Mouse (Mus musculus) left cerebral cortex, postnatal 10 days (tissue): Measurements from ENCODE around the gene Ppm1f. TPM values are rescaled to one million over a fixed set of nuclear protein-coding genes. Genes with fewer than 3 reads are reported as not detected.

Experiments used
- total RNA-seq, 2 experiments: library from RNA; stranded (reverse); gene quantifications; 2 replicates each; pipeline ENCODE4 v1.2.3; 2021

The Ppm1f gene
- total RNA-seq, 2 experiments from 2014 or later: 25.2 to 25.7 TPM

Other genes starting within 250 kb of the Ppm1f start
- gene Olfr19, start 220.1 kb upstream of the Ppm1f start, total RNA-seq: not detected
- gene Spag6l, start 67.0 kb upstream of the Ppm1f start, total RNA-seq: 10 to 100 TPM; 10.5 to 11.0 TPM
- not detected for gene Igll1, start 32.5 kb upstream of the Ppm1f start, total RNA-seq
- gene Top3b, start 25.7 kb upstream of the Ppm1f start, total RNA-seq: 10 to 100 TPM; 60.8 to 63.8 TPM
- gene Vpreb1, start 25.6 kb upstream of the Ppm1f start, total RNA-seq: not detected
- 100 to 1,000 TPM; 469 to 480 TPM for gene Mapk1, start 86.9 kb downstream of the Ppm1f start, total RNA-seq
- gene Ypel1, start 173.2 kb downstream of the Ppm1f start, total RNA-seq: 10 to 100 TPM; 78.5 to 91.2 TPM
- gene Ppil2, start 214.8 kb downstream of the Ppm1f start, total RNA-seq: 10 to 100 TPM; 84.6 to 87.7 TPM
- 1 to 10 TPM; 2.6 to 3.6 TPM for gene 2610318N02Rik, start 228.7 kb downstream of the Ppm1f start, total RNA-seq
- gene Sdf2l1, start 235.9 kb downstream of the Ppm1f start, total RNA-seq: 10 to 100 TPM; 10.5 to 11.5 TPM
- 10 to 100 TPM; 49.7 to 52.4 TPM for gene Ydjc, start 248.2 kb downstream of the Ppm1f start, total RNA-seq